Mouse (Mus musculus): Measurements from ENCODE around the gene Treml2.

Treml2 gene

DNA sequence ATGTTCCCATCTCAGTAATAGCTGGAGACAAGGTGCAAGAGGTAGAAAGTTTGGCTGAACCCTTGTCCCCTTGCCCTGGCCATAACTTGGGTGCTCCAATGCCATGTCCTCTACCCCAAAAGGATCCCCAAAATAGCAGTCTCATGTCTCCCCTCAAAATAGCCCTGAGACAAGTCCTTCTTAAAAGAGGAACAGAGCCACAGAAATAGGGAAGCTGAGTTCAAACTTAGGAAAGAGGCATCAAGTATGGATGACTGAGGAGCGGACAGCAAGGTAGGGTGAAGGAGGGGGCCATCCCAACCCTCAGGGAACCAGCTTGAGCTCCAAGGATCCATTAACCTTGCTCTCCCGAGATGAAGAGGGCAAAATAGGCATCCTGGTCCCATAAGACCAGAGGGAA lies 48.0 kb downstream of the Treml2 start:
- no peak for DNase-seq (ENCODE audit: low read depth, low spot score)

DNA sequence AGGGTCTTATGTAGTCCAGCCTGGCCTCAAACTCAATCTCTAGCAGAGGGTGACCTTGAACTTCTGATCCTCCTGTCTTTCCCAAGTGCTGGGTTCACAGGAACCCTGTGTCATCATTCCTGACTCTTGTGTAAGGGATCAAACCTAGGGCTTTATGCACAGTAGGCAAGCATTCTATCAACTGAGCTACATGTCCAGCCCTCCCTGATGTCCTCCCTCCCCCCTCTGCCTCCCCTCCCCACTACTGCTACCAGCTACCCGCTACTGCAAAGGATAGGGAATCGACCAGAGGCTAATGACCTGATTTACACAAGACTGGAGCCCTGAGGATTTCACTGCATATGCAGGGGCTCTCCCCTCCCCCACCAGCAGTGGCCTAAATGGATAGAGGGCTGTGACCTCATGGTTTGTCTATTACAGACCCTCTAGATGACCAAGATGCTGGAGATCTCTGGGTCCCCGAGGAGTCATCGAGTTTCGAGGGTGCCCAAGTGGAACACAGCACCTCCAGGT lies 51.4 kb downstream of the Treml2 start:
- peak; percentile 77 for DNase-seq (ENCODE audit: low read depth, low spot score)

DNA sequence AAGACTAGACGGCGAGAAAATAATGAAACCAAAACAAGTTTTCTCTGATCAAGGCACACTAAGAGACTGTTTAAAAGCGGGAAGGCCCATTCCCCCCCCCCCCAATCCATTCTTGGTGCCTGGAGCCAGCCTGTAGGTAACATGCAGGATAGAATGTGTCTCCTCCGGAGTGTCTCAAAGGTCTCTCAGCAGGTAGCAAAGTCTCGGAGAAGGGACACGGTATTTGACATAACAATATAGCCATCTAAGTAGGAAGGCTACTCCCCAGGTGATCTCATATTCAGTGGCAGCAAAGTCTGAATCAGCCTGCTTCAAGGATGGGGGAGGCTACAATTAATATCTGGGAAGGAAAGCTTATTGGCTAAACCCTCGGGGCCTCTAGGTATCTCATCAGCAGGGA lies 53.7 kb downstream of the Treml2 start:
- DNase-seq (ENCODE audit: low read depth, low spot score), result peak; percentile 63

DNA sequence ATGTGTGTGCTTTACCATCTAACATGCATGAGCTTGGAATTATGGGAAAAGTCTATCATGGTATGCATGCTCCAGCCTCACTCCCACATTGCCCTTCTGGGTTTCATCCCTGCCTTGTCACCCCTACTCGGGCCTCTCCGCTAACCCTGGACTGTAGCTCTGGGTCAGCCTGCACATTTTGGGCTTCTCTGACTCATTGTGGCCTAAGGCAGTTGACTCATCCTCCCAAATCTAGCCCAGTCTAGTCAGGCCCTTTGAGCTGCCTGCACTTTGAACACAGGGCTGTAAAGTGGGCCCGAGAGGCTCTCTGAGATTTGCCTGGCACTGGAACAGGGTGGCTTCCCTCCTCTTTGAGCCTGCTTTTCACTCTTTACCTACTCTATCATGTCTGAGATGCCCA lies 56.5 kb downstream of the Treml2 start:
- no peak for DNase-seq (ENCODE audit: low read depth, low spot score)

DNA sequence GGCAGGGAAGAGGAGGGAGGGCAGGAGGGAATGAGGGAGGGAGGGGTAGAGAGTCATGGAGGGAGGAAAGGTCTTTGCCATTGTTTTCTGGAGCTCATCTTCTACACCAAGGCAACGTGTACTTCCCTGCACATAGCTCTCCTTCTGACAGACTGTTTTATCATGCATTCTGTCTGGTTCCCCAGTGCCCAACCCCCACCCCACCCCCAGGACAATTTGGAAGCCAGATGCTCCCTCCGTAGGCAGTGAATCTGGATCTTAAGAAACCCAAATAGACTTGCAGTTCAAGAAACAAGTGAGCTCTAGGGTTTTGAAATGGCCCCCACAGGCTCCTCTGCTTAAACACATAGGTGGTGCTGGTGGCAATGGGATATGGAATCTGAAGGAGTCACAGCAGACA lies 58.6 kb downstream of the Treml2 start:
- DNase-seq (ENCODE audit: low read depth, low spot score), result peak; percentile 18

DNA sequence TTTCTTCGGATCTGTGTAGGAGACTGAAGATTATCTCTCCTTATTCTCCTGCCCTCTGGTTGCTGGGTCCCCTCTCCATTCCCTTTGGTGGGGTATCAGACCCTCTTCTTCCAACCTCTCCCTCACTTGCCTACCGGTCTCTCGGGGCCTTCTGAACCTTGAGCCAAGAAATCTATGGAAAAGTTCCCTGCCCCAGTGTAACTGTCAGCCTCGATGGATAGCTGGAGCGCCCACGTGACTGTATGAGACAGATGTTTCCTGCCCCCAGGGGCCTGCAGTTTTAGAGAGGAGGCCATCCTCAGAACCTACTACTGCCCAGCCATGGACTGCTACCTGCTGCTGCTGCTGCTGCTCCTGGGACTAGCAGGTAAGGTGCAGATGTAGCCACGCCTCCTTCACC lies 60.3 kb downstream of the Treml2 start, which contains the start of gene Treml1:
Gene Treml1, plus strand, starts transcription at position 301 of the 400 bp plus-strand sequence.
- DNase-seq (ENCODE audit: low read depth, low spot score), result no peak

DNA sequence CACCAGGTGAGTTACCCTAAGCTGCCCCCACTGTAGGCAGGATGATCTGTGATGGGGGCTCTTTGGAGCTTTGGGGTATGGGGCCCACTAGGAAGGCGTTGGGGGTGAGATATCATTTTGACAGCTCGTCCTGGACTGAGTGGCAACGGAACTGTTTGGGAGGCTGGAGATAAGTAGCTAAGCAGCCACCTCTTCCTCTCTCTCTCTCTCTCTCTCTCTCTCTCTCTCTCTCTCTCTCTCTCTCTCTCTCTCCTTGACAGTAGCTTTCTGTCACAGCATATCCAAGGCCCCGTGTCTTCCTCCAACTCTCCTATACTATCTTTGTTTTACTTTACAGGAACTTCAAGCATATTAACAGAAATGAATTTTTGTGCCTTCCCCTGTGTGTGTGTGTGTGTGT lies 61.2 kb downstream of the Treml2 start:
- DNase-seq (ENCODE audit: low read depth, low spot score), result no peak

Data from ZHBTc4 (cell line).